15 mouse cellular contexts compared by ENCODE assay signal in the genomic region with DNA sequence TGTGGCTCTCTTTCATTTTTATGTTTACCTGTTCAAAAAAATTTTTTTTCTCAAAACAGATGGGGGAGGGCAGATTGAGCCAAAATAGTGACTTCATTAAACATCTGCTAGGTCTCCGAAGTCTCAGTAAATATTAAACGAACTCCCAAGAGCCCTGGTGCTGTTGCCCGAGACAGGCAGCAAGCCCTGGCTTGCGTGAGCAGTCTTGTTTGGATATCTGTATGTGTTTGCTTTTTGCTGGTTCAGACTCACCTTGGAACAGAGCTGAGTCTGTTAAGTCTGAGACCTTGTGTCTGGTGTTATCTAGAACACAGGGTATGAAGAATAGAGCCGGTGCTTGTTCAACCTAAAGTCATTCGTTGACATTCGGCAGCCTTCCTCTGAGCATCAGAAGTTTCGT. TPM values are rescaled to one million over a fixed set of nuclear protein-coding genes. Genes with fewer than 3 reads are reported as not detected.
DNase-seq lines count a peak whose midpoint lies in the region; ATAC-seq and TF ChIP-seq lines count a peak whose summit lies in the region.
"Had no signal": no experiment of that assay in that cellular context is flagged by ENCODE, and none has a peak within 500 bp of the region (broad histone marks: within the 10 kb centered on the region; RNA-seq: fewer than 3 reads in every experiment).

No protein-coding gene starts in this region.

- in situ Hi-C loops in CH12.LX (cut with MboI; ENCODE audit: low pct_ligation_motif_present, low pct_unique_long_range_greater_than_20kb, low sequenced_read_pairs), result loop anchor here (25.0 kb wide), 2 partner anchors 163 to 362 kb away; no protein-coding TSS in a partner anchor

- WGBS in embryonic facial prominence, embryonic 15.5 days, result 70% methylated on average over 8 of the region's 8 CpGs

- H3K27ac ChIP-seq in CH12.LX (ENCODE audit: insufficient read depth, low read depth), result no peak overlapping the region
- no peak overlapping the region for H3K27ac ChIP-seq in embryonic facial prominence, embryonic 15.5 days (replicated peaks)
- H3K27ac ChIP-seq: forebrain, embryonic 15.5 days; hindbrain, embryonic 15.5 days had no signal

- 0 out of 2 replicates have a peak, but pooled peaks have one; percentile 47 for ATAC-seq in embryonic facial prominence, embryonic 15.5 days (ENCODE audit: insufficient number of reproducible peaks, low FRiP score, low TSS enrichment, low read depth)
- ATAC-seq: forebrain, embryonic 15.5 days had no signal

- DNase-seq in kidney, adult 9 months, result peak; percentile 12
- DNase-seq in kidney, postnatal 25 days, result no peak
- peak; percentile 22 for DNase-seq in CH12.LX (ENCODE audit: extremely low read depth)
- peak; percentile 9 for DNase-seq in yolk sac, embryonic 10.5 days (ENCODE audit: low spot score)
- DNase-seq in c-Kit-positive CD71-positive TER-119-positive erythroid progenitor cells, embryonic 14.5 days (ENCODE audit: low spot score), result no peak
- DNase-seq: adrenal gland, adult 8-10 months; adrenal gland, postnatal 36 days; cerebellum, adult 11-12 months; cerebellum, adult 9-10 months; cerebellum, postnatal 25 days; gastrocnemius, postnatal 25 days had no signal

- no peaks in the 10 kb centered on the region for H3K27me3 ChIP-seq in CH12.LX (replicated peaks)
- no peaks in the 10 kb centered on the region for H3K27me3 ChIP-seq in embryonic facial prominence, embryonic 15.5 days
- H3K27me3 ChIP-seq: forebrain, embryonic 15.5 days; heart, embryonic 12.5 days; hindbrain, embryonic 15.5 days had no signal

- H3K9me3 ChIP-seq in CH12.LX (replicated peaks; ENCODE audit: low read length), result no peaks in the 10 kb centered on the region
- H3K9me3 ChIP-seq in embryonic facial prominence, embryonic 15.5 days (replicated peaks), result no peaks in the 10 kb centered on the region
- H3K9me3 ChIP-seq: forebrain, embryonic 15.5 days; heart, embryonic 12.5 days; hindbrain, embryonic 15.5 days had no signal

- dilution Hi-C loops in CH12.LX (cut with MboI; ENCODE audit: extremely low pct_ligation_motif_present, extremely low pct_unique_long_range_greater_than_20kb, low sequenced_read_pairs), result no loop called here

- H3K4me2 ChIP-seq in CH12.LX (ENCODE audit: insufficient read depth, low read depth, poor library complexity, severe bottlenecking), result peak overlapping the region; percentile 89
- no peak overlapping the region for H3K4me2 ChIP-seq in embryonic facial prominence, embryonic 15.5 days (replicated peaks)
- H3K4me2 ChIP-seq: forebrain, embryonic 15.5 days; heart, embryonic 12.5 days; hindbrain, embryonic 15.5 days had no signal

- no peak overlapping the region for H3K4me3 ChIP-seq in CH12.LX (replicated peaks in 1 of 3; ENCODE audit: low read depth in 2 of 3, low read length in 2 of 3, poor library complexity in 1 of 3)
- H3K4me3 ChIP-seq in embryonic facial prominence, embryonic 15.5 days (replicated peaks), result no peak overlapping the region
- H3K4me3 ChIP-seq: forebrain, embryonic 15.5 days; heart, embryonic 12.5 days; hindbrain, embryonic 15.5 days had no signal

- no peak for TF ChIP-seq CTCF in CH12.LX (conservative IDR thresholded peaks at IDR 0.05 in 1 of 2, IDR thresholded peaks at IDR 0.05 in 1 of 2; ENCODE audit: low read depth in 2 of 2, low read length in 2 of 2)

- H3K36me3 ChIP-seq in CH12.LX (replicated peaks in 1 of 2; ENCODE audit: control insufficient read depth in 1 of 2, insufficient read depth in 1 of 2, low read length in 1 of 2), result no peaks in the 10 kb centered on the region
- H3K36me3 ChIP-seq in embryonic facial prominence, embryonic 15.5 days, result no peaks in the 10 kb centered on the region
- H3K36me3 ChIP-seq: forebrain, embryonic 15.5 days; heart, embryonic 12.5 days; hindbrain, embryonic 15.5 days had no signal

- peak overlapping the region; percentile 13; the same call in 1 of the 2 replicates for H3K9ac ChIP-seq in CH12.LX (ENCODE audit: insufficient read depth, low read depth)
- no peak overlapping the region for H3K9ac ChIP-seq in embryonic facial prominence, embryonic 15.5 days
- H3K9ac ChIP-seq: forebrain, embryonic 15.5 days; heart, embryonic 12.5 days; hindbrain, embryonic 15.5 days had no signal

- H3K4me1 ChIP-seq in CH12.LX (ENCODE audit: control insufficient read depth in 1 of 2, insufficient read depth in 2 of 2), result peaks cover 2 to 40% of the 10 kb centered on the region in 2 experiments; a peak in 2 of 4 replicates
- no peaks in the 10 kb centered on the region for H3K4me1 ChIP-seq in embryonic facial prominence, embryonic 15.5 days
- H3K4me1 ChIP-seq: forebrain, embryonic 15.5 days; heart, embryonic 12.5 days; hindbrain, embryonic 15.5 days had no signal

- TF ChIP-seq EP300 in CH12.LX (IDR thresholded peaks at IDR 0.05; ENCODE audit: low read length), result no peak

- no peak for TF ChIP-seq RAD21 in CH12.LX (IDR thresholded peaks at IDR 0.05; ENCODE audit: low read depth, low read length)

- no peak for TF ChIP-seq POLR2A in CH12.LX (IDR thresholded peaks at IDR 0.05; ENCODE audit: low read depth, low read length)

- no peaks in the 10 kb centered on the region for H3K79me2 ChIP-seq in CH12.LX (replicated peaks; ENCODE audit: control insufficient read depth, extremely low read depth, insufficient read depth, poor library complexity, severe bottlenecking)

TF ChIP-seq in CH12.LX, 34 proteins besides CTCF, POLR2A, EP300 and RAD21:
- TF ChIP-seq POLR2AphosphoS2 (IDR thresholded peaks at IDR 0.05; ENCODE audit: low read depth, low read length), result no peak
- 0 out of 2 replicates have a peak, but pooled peaks have one; percentile 3 for TF ChIP-seq HCFC1 (IDR thresholded peaks at IDR 0.05; ENCODE audit: low read depth, low read length)
- TF ChIP-seq PAX5 (IDR thresholded peaks at IDR 0.05; ENCODE audit: low read length), result no peak

RNA-seq across cellular contexts. Expression of a gene that starts 13.1 kb away (rescaled TPM):
- total RNA-seq in CH12.LX (2012; rRNA removed), result not detected in 2 replicates
- total RNA-seq in CH12.LX (2014; rRNA removed), result not detected in 2 replicates
- polyA plus RNA-seq in CH12.LX (2012; ENCODE audit: insufficient read length, low read depth), result not detected in 2 replicates
- polyA plus RNA-seq in embryonic facial prominence, embryonic 15.5 days (2015; fragmentation: Nextera tagmentation; extraction: Ambion mirVana), result 1.9 and 2.7 TPM in 2 replicates

Comparison
In these comparisons a context has a peak if more than half of its experiments do, and no peak if none do; other contexts are left out.
1. DNase-seq: peak in kidney, adult 9 months (single experiment), CH12.LX (single experiment) and yolk sac, embryonic 10.5 days (single experiment); none in kidney, postnatal 25 days (0 of 2) and c-Kit-positive CD71-positive TER-119-positive erythroid progenitor cells, embryonic 14.5 days (single experiment).